Mouse (Mus musculus) embryonic facial prominence, embryonic 13.5 days (tissue): ENCODE measurements around the gene Spats2l. TPM values are rescaled to one million over a fixed set of nuclear protein-coding genes. Genes with fewer than 3 reads are reported as not detected.
A peak's percentile ranks its signal among the peaks of the same experiment; 100 is the strongest.

Source experiments
- ATAC-seq: fragments of 200-750 bp; cut with Nextera tagmentation; 2 replicates; pipeline ENCODE4 v1.8.0; 2017; ENCODE audit warnings: low read depth; ENCODE audit not compliant: insufficient number of reproducible peaks, insufficient read depth, low FRiP score, low TSS enrichment
- H3K27ac ChIP-seq: fragments of 300-500 bp; sonication (generic); 2 replicates; pipeline ENCODE4 v1.5.1; 2015; ENCODE audit warnings: moderate library complexity, mild to moderate bottlenecking, inconsistent platforms
- H3K27me3 ChIP-seq: fragments of 300-500 bp; sonication (generic); 2 replicates; pipeline ENCODE4 v1.6.1; 2015; ENCODE audit warnings: mild to moderate bottlenecking, inconsistent platforms
- H3K36me3 ChIP-seq: fragments of 300-500 bp; sonication (generic); 2 replicates; pipeline ENCODE4 v1.6.1; 2015; ENCODE audit warnings: mild to moderate bottlenecking, inconsistent platforms
- H3K4me1 ChIP-seq: fragments of 300-500 bp; sonication (generic); 2 replicates; pipeline ENCODE4 v1.6.1; 2015; ENCODE audit warnings: inconsistent platforms
- H3K4me2 ChIP-seq: fragments of 300-500 bp; sonication (generic); 2 replicates; pipeline ENCODE4 v1.6.1; 2015; ENCODE audit warnings: moderate library complexity, mild to moderate bottlenecking, inconsistent platforms
- H3K4me3 ChIP-seq: fragments of 300-500 bp; sonication (generic); 2 replicates; pipeline ENCODE4 v1.5.1; 2015; ENCODE audit warnings: mild to moderate bottlenecking, inconsistent platforms
- H3K9ac ChIP-seq: fragments of 300-500 bp; sonication (generic); 2 replicates; pipeline ENCODE4 v1.6.1; 2015; ENCODE audit warnings: mild to moderate bottlenecking, inconsistent platforms
- H3K9me3 ChIP-seq: fragments of 300-500 bp; sonication (generic); 2 replicates; pipeline ENCODE4 v1.6.1; 2016; ENCODE audit warnings: inconsistent platforms
- WGBS: fragments of 180-500 bp; shearing (Covaris S2); methylation state at CpG from one replicate; pipeline ENCODE4 v1.1.7; 2015; ENCODE audit warnings: mixed read lengths; 5-methylcytosine and 5-hydroxymethylcytosine counted together
- polyA plus RNA-seq: library from polyadenylated mRNA; unstranded; fragments of >200 nt; fragmentation: Nextera tagmentation; extraction: Ambion mirVana; gene quantifications from 2 replicates; pipeline ENCODE4 v1.2.1, GENCODE M21; 2015

Gene Spats2l
- polyA plus RNA-seq, 1 experiment from 2014 or later, result 143 TPM

DNA sequence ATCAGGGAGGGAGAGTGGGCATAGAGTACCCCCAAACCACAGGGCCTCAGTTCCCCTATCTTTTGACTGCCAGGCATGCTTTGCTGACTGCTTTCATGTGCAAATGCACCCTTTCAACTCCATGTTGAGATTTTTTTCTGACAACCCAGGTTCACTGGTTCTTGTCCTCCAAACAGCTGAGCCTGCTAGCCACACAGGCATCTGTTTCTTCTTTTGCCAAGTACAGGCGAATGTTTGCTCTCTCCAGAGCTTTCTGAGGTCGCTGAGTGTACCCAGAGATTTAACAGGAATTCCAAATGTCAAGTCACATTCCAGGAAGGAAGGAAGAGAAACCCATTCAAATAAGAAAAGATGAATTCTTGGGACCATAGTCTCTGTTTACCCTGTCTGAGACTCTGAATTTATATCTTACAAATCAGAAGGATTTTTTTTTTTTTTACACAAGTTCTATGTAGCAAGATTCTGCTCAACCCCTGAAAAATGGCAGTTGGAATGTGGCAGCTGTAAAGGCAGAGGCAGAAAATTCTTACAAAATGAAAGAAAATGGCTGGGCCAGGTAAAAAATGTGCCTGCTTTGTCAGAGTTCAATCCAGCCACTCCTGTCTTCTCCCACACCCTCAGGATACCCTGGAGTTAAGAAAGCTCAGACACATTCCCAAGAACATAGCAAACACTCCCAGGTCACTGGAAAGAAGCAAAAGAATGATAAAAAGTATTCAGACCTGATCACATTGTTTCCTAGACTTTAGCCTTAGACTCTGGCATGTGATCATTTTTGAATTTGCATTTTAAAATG lies 173.8 kb downstream of the Spats2l start:
- no peaks in the 10 kb centered on the region for H3K27me3 ChIP-seq
- WGBS, result 9% methylated on average over 2 of the region's 2 CpGs
- H3K4me3 ChIP-seq, result no peak overlapping the region
- H3K9me3 ChIP-seq, result no peaks in the 10 kb centered on the region
- no peak overlapping the region for H3K27ac ChIP-seq
- no peak overlapping the region for H3K4me2 ChIP-seq
- no peak overlapping the region; the same call in 1 of the 2 replicates for H3K9ac ChIP-seq
- ATAC-seq, result no peak
- H3K36me3 ChIP-seq, result peaks cover 35% of the 10 kb centered on the region
- H3K4me1 ChIP-seq, result peaks cover 18% of the 10 kb centered on the region

DNA sequence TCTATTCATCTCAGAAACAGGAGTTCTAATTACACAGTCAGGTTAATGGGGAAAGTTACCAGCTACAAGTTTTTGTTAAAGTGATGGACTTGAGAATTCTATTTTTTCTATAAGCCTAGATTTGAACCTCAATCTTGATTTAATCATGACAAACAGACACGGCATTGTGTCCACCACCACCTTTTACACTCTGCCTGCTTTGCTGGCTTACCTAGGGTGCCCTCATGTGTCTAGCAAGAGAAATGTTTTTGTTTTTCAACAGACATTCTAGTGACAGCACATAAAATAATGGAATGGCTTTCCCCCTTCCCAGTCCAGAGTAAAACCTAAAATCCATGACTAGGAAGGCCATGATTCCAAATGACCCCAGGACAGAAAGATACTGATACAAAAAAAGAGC lies 175.2 kb downstream of the Spats2l start:
- Histone ChIP-seq H3K36me3 (peaks cover 30% of the 10 kb centered on the region), H3K27ac (no peak overlapping the region), H3K4me3 (no peak overlapping the region), H3K27me3 (no peaks in the 10 kb centered on the region), H3K9ac (no peak overlapping the region), H3K4me1 (peaks cover 18% of the 10 kb centered on the region), H3K4me2 (no peak overlapping the region), H3K9me3 (no peaks in the 10 kb centered on the region)
- ATAC-seq, result no peak
- WGBS, result 5% methylated on average over 1 of the region's 1 CpGs

GRCm38 (mm10) chr1:57949716-57950115 lies 175.8 kb downstream of the Spats2l start:
- H3K9me3 ChIP-seq, result no peaks in the 10 kb centered on the region
- peaks cover 18% of the 10 kb centered on the region for H3K4me1 ChIP-seq
- ATAC-seq, result no peak
- H3K4me2 ChIP-seq, result no peak overlapping the region
- no peak overlapping the region for H3K27ac ChIP-seq
- no peak overlapping the region for H3K4me3 ChIP-seq
- no peak overlapping the region for H3K9ac ChIP-seq
- 71% methylated on average over 5 of the region's 5 CpGs for WGBS
- H3K27me3 ChIP-seq, result no peaks in the 10 kb centered on the region
- peaks cover 29% of the 10 kb centered on the region for H3K36me3 ChIP-seq

- ATAC-seq, result no peak
- Histone ChIP-seq H3K4me2 (no peak overlapping the region), H3K9me3 (no peaks in the 10 kb centered on the region), H3K27ac (no peak overlapping the region), H3K36me3 (peaks cover 40% of the 10 kb centered on the region), H3K4me3 (no peak overlapping the region), H3K4me1 (peaks cover 15% of the 10 kb centered on the region), H3K9ac (no peak overlapping the region), H3K27me3 (no peaks in the 10 kb centered on the region)
- 93% methylated on average over 4 of the region's 4 CpGs for WGBS
Observed at GRCm38 (mm10) chr1:57952509-57952908, 178.5 kb downstream of the Spats2l start.

- Histone ChIP-seq H3K27ac (no peak overlapping the region), H3K4me1 (peaks cover 8% of the 10 kb centered on the region; the same call in 1 of the 2 replicates), H3K9me3 (no peaks in the 10 kb centered on the region), H3K4me2 (no peak overlapping the region), H3K4me3 (no peak overlapping the region), H3K27me3 (no peaks in the 10 kb centered on the region), H3K36me3 (peaks cover 45% of the 10 kb centered on the region), H3K9ac (no peak overlapping the region)
- ATAC-seq, result no peak
- WGBS, result 88% methylated on average over 16 of the region's 16 CpGs
Observed at GRCm38 (mm10) chr1:57953586-57954375, 179.8 kb downstream of the Spats2l start.

DNA sequence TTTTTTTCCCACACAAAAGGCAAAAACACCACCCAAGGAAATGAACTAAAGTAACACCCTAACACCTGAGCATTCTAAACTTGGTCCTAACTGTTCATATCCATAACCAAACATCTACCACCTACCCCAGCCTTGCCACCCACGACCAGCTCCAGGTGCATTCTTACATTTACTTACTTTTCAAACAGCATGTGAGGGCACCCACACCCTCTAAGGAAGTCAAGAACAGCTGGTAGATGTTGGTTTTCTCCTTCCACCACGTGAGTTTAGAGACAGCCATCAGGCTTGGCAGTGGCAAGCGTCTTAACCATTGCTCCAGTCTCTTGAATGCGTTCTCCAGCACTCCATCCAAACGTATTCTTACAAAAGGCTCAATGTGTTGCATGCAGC lies 180.4 kb downstream of the Spats2l start:
- Histone ChIP-seq H3K4me1 (peaks cover 4% of the 10 kb centered on the region; the same call in 1 of the 2 replicates), H3K4me3 (no peak overlapping the region), H3K9me3 (no peaks in the 10 kb centered on the region), H3K27ac (no peak overlapping the region), H3K36me3 (peaks cover 51% of the 10 kb centered on the region), H3K27me3 (no peaks in the 10 kb centered on the region), H3K4me2 (no peak overlapping the region), H3K9ac (no peak overlapping the region)
- ATAC-seq, result no peak
- WGBS, result 80% methylated on average over 5 of the region's 5 CpGs

DNA sequence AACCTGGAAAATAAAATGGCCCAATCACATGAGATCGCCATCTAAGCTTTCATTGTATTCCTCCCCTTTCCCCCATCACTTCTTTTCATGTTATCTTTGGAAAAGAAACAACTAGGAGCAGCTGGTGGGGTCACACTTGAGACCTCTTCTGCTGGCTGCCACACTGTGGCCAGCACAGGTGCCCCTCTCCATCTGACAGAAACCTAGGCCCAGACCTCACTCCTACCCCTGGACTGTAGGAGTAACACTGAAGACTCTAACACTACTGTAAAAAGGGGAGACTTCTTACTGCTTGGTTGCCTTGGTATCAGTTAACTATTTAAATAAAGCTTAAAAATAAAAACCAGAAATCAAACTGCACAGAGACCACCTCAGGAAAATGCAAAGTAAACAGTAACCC lies 181.8 kb downstream of the Spats2l start:
- peaks cover 56% of the 10 kb centered on the region for H3K36me3 ChIP-seq
- no peaks in the 10 kb centered on the region for H3K9me3 ChIP-seq
- H3K27ac ChIP-seq, result no peak overlapping the region
- peaks cover 4% of the 10 kb centered on the region; the same call in 1 of the 2 replicates for H3K4me1 ChIP-seq
- WGBS, result 91% methylated on average over 1 of the region's 1 CpGs
- H3K4me3 ChIP-seq, result no peak overlapping the region
- no peak for ATAC-seq
- H3K4me2 ChIP-seq, result no peak overlapping the region
- H3K27me3 ChIP-seq, result no peaks in the 10 kb centered on the region
- H3K9ac ChIP-seq, result no peak overlapping the region

- Histone ChIP-seq H3K4me1 (peaks cover 7% of the 10 kb centered on the region), H3K4me2 (peak overlapping the region; percentile 88), H3K9ac (peak overlapping the region; percentile 92), H3K27ac (peak overlapping the region; percentile 82), H3K9me3 (no peaks in the 10 kb centered on the region), H3K36me3 (peaks cover 15% of the 10 kb centered on the region), H3K27me3 (no peaks in the 10 kb centered on the region), H3K4me3 (peak overlapping the region; percentile 83)
- WGBS, result under 1% methylated on average over 65 of the region's 65 CpGs
- peak; percentile 96 for ATAC-seq
Observed at GRCm38 (mm10) chr1:57969327-57970271, 195.6 kb downstream of the Spats2l start.

DNA sequence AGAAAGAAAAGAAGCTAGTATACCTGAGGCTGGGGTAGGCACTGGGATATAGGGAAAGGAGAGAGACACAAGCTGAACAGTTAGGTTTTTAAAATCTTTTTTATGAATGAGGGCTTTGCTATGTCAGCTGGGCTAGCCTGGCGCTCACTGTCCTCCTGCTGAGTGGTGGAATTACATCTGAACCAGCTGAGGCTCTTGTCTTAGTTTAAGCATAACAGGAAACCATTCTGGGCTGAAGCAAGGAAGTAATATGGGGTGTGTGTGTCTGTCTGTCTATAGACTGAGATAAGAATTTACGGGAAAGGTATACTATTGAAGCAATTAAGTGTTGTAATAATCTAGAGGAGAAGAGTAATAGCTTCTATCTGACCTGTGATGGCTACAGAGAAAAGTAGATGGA lies 197.6 kb downstream of the Spats2l start:
- Histone ChIP-seq H3K27me3 (no peaks in the 10 kb centered on the region), H3K27ac (no peak overlapping the region), H3K4me2 (no peak overlapping the region), H3K36me3 (peaks cover 5% of the 10 kb centered on the region), H3K4me1 (peaks cover 7% of the 10 kb centered on the region), H3K9me3 (no peaks in the 10 kb centered on the region), H3K4me3 (no peak overlapping the region), H3K9ac (no peak overlapping the region)
- no peak for ATAC-seq
- WGBS, result 85% methylated on average over 2 of the region's 2 CpGs

- Histone ChIP-seq H3K4me1 (no peaks in the 10 kb centered on the region), H3K36me3 (no peaks in the 10 kb centered on the region), H3K9me3 (no peaks in the 10 kb centered on the region), H3K4me3 (no peak overlapping the region), H3K9ac (no peak overlapping the region), H3K27ac (no peak overlapping the region), H3K4me2 (no peak overlapping the region), H3K27me3 (no peaks in the 10 kb centered on the region)
- ATAC-seq, result no peak
- WGBS, result 88% methylated on average over 3 of the region's 3 CpGs
Observed at GRCm38 (mm10) chr1:57976860-57977259, 202.9 kb downstream of the Spats2l start.

DNA sequence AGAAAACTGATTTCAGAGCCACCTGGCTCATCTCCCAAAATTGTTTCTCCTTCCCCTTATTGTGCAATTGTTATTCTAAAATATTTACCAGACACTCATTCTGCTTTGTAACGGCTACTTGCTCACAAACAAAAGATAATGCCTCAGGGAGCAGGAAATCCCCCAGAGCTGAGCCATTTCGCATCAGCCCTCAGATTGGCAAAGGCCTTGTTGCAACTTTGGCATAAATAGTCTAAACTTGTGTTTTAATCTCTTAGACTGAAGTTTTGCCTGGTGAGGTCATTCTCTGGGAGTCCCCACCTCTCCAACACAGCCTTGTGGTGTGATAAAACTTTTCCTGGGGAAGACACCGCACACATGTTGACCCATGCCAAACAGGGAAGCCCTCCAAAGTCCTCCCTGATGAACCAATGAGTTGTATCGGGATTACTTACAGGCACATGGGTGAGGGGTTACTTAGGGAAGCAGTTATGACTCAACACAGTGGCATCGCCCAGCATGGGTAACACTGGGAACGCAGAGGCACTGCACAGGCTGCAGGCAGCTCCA lies 215.2 kb downstream of the Spats2l start:
- H3K27me3 ChIP-seq, result no peaks in the 10 kb centered on the region

More for the DNA sequence above, 215.2 kb downstream of the Spats2l start:
- H3K4me2 ChIP-seq, result no peak overlapping the region
- 64% methylated on average over 6 of the region's 6 CpGs for WGBS
- no peak overlapping the region for H3K9ac ChIP-seq
- no peak overlapping the region for H3K27ac ChIP-seq
- H3K9me3 ChIP-seq, result no peaks in the 10 kb centered on the region
- no peak for ATAC-seq
- no peak overlapping the region for H3K4me3 ChIP-seq
- no peaks in the 10 kb centered on the region for H3K4me1 ChIP-seq
- no peaks in the 10 kb centered on the region for H3K36me3 ChIP-seq
